Mouse (Mus musculus) gastrocnemius, postnatal 10 days (tissue): ENCODE measurements around the gene Plekhg4. TPM values are rescaled to one million over a fixed set of nuclear protein-coding genes. Genes with fewer than 3 reads are reported as not detected.

Source experiments
- DNase-seq: peaks from one replicate; pipeline ENCODE4 v3.0.0; 2021; ENCODE audit warnings: mixed read lengths
- total RNA-seq, 2 experiments: library from RNA; stranded (reverse); gene quantifications; 2 replicates each; pipeline ENCODE4 v1.2.3; 2021

Gene Plekhg4
- total RNA-seq, 2 experiments from 2014 or later = 0.07 to 0.79 TPM

DNA sequence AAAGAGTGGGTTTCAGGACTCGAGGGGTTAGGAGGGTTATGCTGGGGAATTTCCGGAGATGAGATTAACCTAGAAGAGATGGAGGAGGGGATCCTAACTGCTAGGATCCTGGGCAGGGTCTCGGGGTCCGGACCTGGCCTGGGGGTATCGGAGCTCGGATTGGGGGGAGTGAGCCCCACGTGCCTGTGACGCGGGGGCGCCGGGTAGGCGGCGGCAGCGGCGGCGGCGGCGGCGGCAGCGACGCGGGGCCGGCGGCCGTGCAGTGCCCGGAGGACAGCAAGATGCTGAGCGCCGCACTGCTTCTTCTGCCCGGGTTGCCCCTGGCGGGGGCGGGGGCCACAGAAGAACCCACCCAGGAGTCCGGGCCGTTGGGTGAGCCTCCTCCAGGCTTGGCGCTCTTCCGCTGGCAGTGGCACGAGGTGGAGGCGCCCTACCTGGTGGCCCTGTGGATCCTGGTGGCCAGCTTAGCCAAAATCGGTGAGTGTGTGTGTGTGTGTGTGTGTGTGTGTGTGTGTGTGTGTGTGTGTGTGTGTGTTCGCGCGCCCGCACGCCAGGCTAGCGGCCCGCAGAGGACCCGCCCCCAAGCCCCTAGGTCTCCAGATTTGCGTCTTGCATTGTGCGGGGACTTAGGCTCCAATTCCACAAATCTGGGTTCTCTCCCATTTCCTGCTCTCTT, 23.8 kb upstream of the Plekhg4 start:
- DNase-seq = no peak

GRCm38 (mm10) chr8:105350186-105350585, 22.9 kb upstream of the Plekhg4 start:
- DNase-seq = no peak

DNA sequence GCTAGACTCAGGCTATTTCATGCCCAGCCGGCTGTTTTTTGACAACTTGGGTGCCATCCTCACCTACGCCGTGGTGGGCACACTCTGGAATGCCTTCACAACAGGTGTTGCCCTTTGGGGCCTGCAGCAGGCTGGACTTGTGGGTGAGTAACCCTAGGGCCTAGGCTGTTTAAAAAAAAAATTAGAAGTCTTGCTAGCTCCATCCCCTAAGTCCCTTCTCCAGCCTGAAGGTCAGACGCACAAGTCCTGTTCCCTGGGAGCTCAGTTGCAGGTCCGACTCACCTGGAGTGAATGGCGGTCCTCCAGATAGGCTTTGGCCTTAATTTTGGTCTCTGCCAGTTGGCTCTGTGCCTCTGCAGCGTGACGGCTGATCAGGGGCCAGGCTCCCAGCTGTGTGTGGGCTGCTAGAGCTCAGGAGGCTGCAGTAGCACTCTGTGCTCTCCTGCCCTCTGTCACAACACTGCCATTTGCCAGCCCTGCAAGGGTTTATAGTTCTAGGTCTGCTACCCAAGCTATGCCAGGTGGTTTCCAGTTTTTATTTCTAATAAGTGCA, 19.4 kb upstream of the Plekhg4 start:
- DNase-seq = no peak

GRCm38 (mm10) chr8:105354549-105354948, 18.5 kb upstream of the Plekhg4 start:
- no peak for DNase-seq

GRCm38 (mm10) chr8:105355179-105356024, 17.7 kb upstream of the Plekhg4 start:
- DNase-seq = no peak

GRCm38 (mm10) chr8:105356681-105357080, 16.4 kb upstream of the Plekhg4 start:
- DNase-seq = no peak

DNA sequence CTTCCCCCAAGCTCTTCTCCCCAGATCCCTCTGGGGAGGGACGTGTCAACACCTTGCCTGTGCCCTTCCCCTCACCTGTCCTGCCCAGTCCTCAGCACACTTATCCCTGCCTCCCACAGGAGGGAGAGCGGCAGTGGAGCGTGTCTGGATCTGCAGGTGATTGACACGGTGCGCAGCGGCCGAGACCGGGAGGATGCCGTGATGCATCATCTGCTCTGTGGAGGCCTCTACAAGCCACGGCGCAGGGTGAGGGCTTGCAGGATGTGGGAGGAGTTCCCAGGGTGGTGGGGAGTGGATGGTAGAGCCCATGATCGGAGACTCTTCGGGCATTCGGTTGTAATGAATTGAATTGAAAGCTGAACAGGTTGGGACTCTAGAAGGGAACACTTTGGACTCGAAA, 13.9 kb upstream of the Plekhg4 start:
- DNase-seq = no peak

- DNase-seq = no peak
Measured at GRCm38 (mm10) chr8:105359646-105360045, 13.4 kb upstream of the Plekhg4 start.

DNA sequence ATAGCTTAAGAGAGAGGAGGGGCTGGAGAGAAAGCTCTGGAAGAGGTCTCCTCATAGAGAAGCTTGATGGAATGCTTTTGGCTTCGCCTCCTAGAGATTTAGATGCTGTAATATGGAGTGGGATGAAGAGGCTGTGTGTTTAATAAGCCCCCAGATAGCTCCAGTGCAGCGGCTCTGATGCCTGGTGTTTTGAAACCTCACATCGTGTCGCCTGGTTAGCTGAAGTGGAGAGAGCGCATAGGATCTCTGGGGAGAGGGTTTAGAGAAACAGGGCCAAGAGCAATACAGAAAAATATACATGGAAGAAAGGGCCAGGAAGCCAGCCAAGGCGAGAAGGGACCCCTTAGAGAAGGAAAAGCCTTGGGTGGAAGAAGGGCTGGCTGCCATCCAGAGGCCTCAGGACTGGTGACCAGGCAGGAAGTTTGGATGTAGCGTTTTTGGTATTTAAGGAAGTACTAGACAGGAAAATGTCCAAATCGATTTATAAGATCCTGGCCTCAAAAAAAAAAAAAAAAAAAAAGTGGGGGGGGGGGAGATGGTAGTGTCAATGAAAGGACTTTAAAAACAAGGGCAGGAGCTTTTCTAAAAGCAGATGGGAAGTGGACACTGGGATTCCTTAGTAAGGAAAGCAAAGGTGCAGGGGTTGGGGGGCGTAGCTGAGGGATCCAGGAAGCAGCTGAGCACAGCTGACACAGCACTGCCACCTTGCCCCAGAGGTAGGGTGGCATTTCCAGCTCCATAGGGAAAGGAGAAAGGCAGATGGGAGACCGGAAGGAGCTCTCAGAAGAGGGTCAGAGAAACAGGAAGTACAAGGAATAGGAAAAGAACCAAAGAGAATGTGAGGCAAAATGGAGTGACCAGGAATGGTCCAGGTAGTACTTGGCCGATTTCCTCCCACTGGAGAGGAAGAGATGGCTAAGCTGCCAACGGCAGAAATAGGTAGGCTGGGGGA, 11.0 kb upstream of the Plekhg4 start:
- DNase-seq = no peak

- no peak for DNase-seq
Measured at GRCm38 (mm10) chr8:105367107-105367506, 6.0 kb upstream of the Plekhg4 start.

DNA sequence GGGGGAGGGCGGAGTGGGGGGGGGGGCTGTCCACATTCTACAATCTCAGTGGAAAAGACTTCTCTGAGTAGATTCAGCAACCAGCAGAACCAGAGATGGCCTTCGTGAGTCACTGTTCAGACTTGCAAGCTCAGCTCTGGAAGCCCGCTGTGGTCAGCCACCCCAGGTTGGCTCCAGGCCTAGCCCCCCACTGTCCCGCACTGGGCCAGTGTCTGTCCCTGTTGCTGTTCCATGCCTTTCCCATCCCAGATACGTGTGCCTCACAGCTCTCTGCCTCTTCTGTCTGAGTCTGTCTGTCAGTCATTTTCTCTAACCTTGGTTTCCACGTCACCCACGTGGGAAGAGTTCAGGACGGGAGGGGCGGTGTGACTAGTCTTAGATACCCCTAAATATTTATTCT, 601 bp upstream of the Plekhg4 start:
- no peak for DNase-seq

DNA sequence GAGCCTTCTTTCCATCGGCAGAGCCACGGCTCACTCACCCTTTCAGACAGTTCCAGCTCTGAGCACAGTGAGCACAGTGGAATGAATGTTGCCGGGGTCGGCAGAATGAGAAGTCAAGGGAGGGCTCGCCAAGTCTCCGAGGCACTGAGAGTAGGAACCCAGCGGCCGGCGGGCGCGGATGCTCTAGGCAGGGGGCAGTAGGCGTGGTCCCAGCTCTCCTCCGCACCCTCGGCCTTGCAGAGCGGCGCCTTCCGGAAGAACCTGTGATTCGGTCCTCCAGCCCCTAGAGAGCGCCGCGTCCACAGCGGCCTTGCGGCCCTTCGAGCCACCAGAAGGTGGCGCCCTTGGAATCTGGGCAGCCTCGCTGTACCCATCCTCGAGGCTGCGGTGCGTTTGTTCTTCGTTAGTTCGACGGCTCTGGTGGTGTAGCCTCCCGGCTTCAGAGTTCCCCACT, 1.5 kb downstream of the Plekhg4 start:
- no peak for DNase-seq

- DNase-seq = peak; percentile 48
Measured at GRCm38 (mm10) chr8:105378673-105379072, 5.6 kb downstream of the Plekhg4 start.

GRCm38 (mm10) chr8:105380308-105380707, 7.2 kb downstream of the Plekhg4 start:
- no peak for DNase-seq

GRCm38 (mm10) chr8:105384070-105384469, 11.0 kb downstream of the Plekhg4 start:
- DNase-seq = no peak

- no peak for DNase-seq
Measured at GRCm38 (mm10) chr8:105387151-105387550, 14.1 kb downstream of the Plekhg4 start.

- DNase-seq = no peak
Measured at GRCm38 (mm10) chr8:105389096-105389495, 16.0 kb downstream of the Plekhg4 start.

DNA sequence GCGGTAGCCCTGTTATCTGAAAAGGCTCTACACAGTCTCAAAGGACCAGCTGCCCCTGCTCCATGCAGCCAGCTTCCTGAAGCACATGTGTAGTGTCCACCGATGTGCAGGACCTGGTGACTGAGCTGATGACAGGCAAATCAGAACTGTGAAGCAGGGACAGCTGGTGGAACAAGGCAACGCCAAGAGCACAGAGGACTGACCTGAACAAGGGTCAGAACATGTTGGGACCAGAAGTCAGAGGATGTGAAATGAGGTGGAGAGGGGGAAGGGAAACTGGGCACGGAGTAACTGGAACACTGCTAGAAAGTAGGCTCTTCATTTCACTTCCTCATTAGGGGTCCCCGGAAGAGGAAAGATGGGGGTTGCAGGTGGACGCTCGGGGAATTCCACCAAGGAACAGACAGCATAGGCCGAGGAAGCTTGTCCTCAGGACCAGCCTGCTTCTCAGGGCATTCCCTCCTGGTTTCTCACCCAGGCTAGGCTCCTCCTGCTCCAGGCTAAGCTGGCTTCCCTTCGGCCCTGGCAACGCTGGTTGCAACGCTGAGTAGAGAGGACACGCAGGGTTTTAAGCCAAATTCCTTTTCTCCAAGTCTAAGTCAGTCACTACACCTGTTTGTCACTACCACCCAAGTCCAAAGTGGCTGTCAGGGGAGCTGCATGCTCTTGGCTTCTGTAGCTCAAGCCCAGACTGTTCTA, 20.2 kb downstream of the Plekhg4 start:
- no peak for DNase-seq

DNA sequence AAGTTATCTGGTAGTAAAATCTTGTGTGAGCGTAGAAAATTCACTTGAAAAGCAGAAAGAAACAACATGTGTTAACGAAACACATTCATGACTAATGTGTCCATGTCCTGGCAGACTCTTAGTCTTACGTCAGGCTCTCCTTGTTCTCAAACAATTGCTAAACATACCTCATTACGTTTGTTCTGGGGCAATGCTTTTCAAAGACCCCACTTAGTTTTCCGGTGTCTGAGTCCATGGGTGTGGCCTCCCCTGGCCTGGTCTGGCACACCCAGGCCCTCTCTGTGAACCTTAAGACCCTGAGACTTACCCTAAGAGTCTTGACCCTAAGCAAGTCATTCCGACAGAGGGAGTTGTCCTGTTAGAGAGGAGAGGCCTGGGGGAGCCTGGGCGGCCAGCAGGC, 20.8 kb downstream of the Plekhg4 start:
- DNase-seq = no peak

- no peak for DNase-seq
Measured at GRCm38 (mm10) chr8:105397747-105398146, 24.7 kb downstream of the Plekhg4 start.

DNA sequence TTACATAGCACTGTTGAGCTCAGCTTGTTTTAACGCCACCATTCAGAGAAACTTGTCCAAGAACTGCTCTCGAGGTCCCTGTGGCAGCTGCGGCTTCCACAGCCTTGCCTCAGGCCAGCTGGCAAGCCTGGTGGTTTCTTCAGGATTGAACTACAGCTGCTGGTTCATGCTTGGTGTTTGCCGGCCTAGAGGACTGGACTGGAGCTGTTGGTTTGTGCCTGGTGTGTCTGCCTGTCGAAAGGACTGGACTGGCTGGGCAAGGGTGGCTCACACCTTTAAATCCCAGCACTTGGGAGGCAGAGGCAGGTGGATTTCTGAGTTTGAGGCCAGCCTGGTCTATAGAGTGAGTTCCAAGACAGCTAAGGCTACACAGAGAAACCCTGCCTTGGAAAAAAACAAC, 26.9 kb downstream of the Plekhg4 start:
- DNase-seq = no peak

GRCm38 (mm10) chr8:105403467-105403866, 30.4 kb downstream of the Plekhg4 start:
- DNase-seq = no peak
